Mouse (Mus musculus): ENCODE data around the gene Shisal1. TPM values are rescaled to one million over a fixed set of nuclear protein-coding genes. Genes with fewer than 3 reads are reported as not detected.

Shisal1 gene
- polyA plus RNA-seq, 1 experiment from 2014 or later: not detected

GRCm38 (mm10) chr15:84444181-84444580, 2.7 kb downstream of the Shisal1 start:
- no peaks in the 10 kb centered on the region for H3K36me3 ChIP-seq (ENCODE audit: inconsistent target)
- 52% methylated on average over 7 of the region's 7 CpGs for WGBS (ENCODE audit: missing documents)
- no peak overlapping the region for H3K4me3 ChIP-seq (ENCODE audit: inconsistent target)
- no peak overlapping the region for H3K27ac ChIP-seq
- H3K79me2 ChIP-seq (ENCODE audit: inconsistent target): no peaks in the 10 kb centered on the region

- Histone ChIP-seq H3K27ac (no peak overlapping the region), H3K36me3 (ENCODE audit: inconsistent target) (no peaks in the 10 kb centered on the region), H3K4me3 (ENCODE audit: inconsistent target) (no peak overlapping the region), H3K79me2 (ENCODE audit: inconsistent target) (no peaks in the 10 kb centered on the region)
- WGBS (ENCODE audit: missing documents): 92% methylated on average over 9 of the region's 10 CpGs
These were observed 3.3 kb downstream of the Shisal1 start for GRCm38 (mm10) chr15:84443631-84444030.

- H3K27ac ChIP-seq: no peak overlapping the region
- WGBS (ENCODE audit: missing documents): 83% methylated on average over 14 of the region's 14 CpGs
- no peaks in the 10 kb centered on the region for H3K79me2 ChIP-seq (ENCODE audit: inconsistent target)
- H3K36me3 ChIP-seq (ENCODE audit: inconsistent target): no peaks in the 10 kb centered on the region
- H3K4me3 ChIP-seq (ENCODE audit: inconsistent target): no peak overlapping the region
These were observed 5.1 kb downstream of the Shisal1 start for GRCm38 (mm10) chr15:84441682-84442315.

- H3K79me2 ChIP-seq (ENCODE audit: inconsistent target): no peaks in the 10 kb centered on the region
- H3K36me3 ChIP-seq (ENCODE audit: inconsistent target): no peaks in the 10 kb centered on the region
- WGBS (ENCODE audit: missing documents): 76% methylated on average over 3 of the region's 3 CpGs
- H3K4me3 ChIP-seq (ENCODE audit: inconsistent target): no peak overlapping the region
- no peak overlapping the region for H3K27ac ChIP-seq
These were observed 6.1 kb downstream of the Shisal1 start for GRCm38 (mm10) chr15:84440820-84441219.

GRCm38 (mm10) chr15:84433586-84434185, 13.2 kb downstream of the Shisal1 start:
- H3K27ac ChIP-seq: no peak overlapping the region
- H3K79me2 ChIP-seq (ENCODE audit: inconsistent target): no peaks in the 10 kb centered on the region
- H3K4me3 ChIP-seq (ENCODE audit: inconsistent target): no peak overlapping the region
- 94% methylated on average over 10 of the region's 10 CpGs for WGBS (ENCODE audit: missing documents)
- no peaks in the 10 kb centered on the region for H3K36me3 ChIP-seq (ENCODE audit: inconsistent target)

GRCm38 (mm10) chr15:84430482-84430881, 16.4 kb downstream of the Shisal1 start:
- WGBS (ENCODE audit: missing documents): 90% methylated on average over 5 of the region's 5 CpGs
- Histone ChIP-seq H3K4me3 (ENCODE audit: inconsistent target) (no peak overlapping the region), H3K79me2 (ENCODE audit: inconsistent target) (no peaks in the 10 kb centered on the region), H3K36me3 (ENCODE audit: inconsistent target) (no peaks in the 10 kb centered on the region), H3K27ac (no peak overlapping the region)

GRCm38 (mm10) chr15:84427624-84428023, 19.3 kb downstream of the Shisal1 start:
- Histone ChIP-seq H3K27ac (no peak overlapping the region), H3K79me2 (ENCODE audit: inconsistent target) (no peaks in the 10 kb centered on the region), H3K36me3 (ENCODE audit: inconsistent target) (no peaks in the 10 kb centered on the region), H3K4me3 (ENCODE audit: inconsistent target) (no peak overlapping the region)
- 97% methylated on average over 6 of the region's 6 CpGs for WGBS (ENCODE audit: missing documents)

- Histone ChIP-seq H3K79me2 (ENCODE audit: inconsistent target) (no peaks in the 10 kb centered on the region), H3K4me3 (ENCODE audit: inconsistent target) (no peak overlapping the region), H3K36me3 (ENCODE audit: inconsistent target) (no peaks in the 10 kb centered on the region), H3K27ac (no peak overlapping the region)
- 95% methylated on average over 5 of the region's 5 CpGs for WGBS (ENCODE audit: missing documents)
These were observed 21.2 kb downstream of the Shisal1 start for GRCm38 (mm10) chr15:84425733-84426132.

- Histone ChIP-seq H3K79me2 (ENCODE audit: inconsistent target) (no peaks in the 10 kb centered on the region), H3K27ac (no peak overlapping the region), H3K4me3 (ENCODE audit: inconsistent target) (no peak overlapping the region), H3K36me3 (ENCODE audit: inconsistent target) (no peaks in the 10 kb centered on the region)
- WGBS (ENCODE audit: missing documents): 89% methylated on average over 5 of the region's 5 CpGs
These were observed 23.1 kb downstream of the Shisal1 start for GRCm38 (mm10) chr15:84423781-84424180.

- no peak overlapping the region for H3K27ac ChIP-seq
- WGBS (ENCODE audit: missing documents): 91% methylated on average over 4 of the region's 4 CpGs
- no peak overlapping the region for H3K4me3 ChIP-seq (ENCODE audit: inconsistent target)
- H3K36me3 ChIP-seq (ENCODE audit: inconsistent target): no peaks in the 10 kb centered on the region
- no peaks in the 10 kb centered on the region for H3K79me2 ChIP-seq (ENCODE audit: inconsistent target)
These were observed 28.7 kb downstream of the Shisal1 start for GRCm38 (mm10) chr15:84418266-84418610.

- no peaks in the 10 kb centered on the region for H3K36me3 ChIP-seq (ENCODE audit: inconsistent target)
- H3K79me2 ChIP-seq (ENCODE audit: inconsistent target): no peaks in the 10 kb centered on the region
- 92% methylated on average over 13 of the region's 13 CpGs for WGBS (ENCODE audit: missing documents)
- H3K27ac ChIP-seq: no peak overlapping the region
- H3K4me3 ChIP-seq (ENCODE audit: inconsistent target): no peak overlapping the region
These were observed 29.2 kb downstream of the Shisal1 start for GRCm38 (mm10) chr15:84417592-84418265.

- Histone ChIP-seq H3K36me3 (ENCODE audit: inconsistent target) (no peaks in the 10 kb centered on the region), H3K79me2 (ENCODE audit: inconsistent target) (no peaks in the 10 kb centered on the region), H3K4me3 (ENCODE audit: inconsistent target) (no peak overlapping the region), H3K27ac (no peak overlapping the region)
- WGBS (ENCODE audit: missing documents): 91% methylated on average over 14 of the region's 14 CpGs
These were observed 29.9 kb downstream of the Shisal1 start for GRCm38 (mm10) chr15:84417017-84417416.

- Histone ChIP-seq H3K27ac (no peak overlapping the region), H3K79me2 (ENCODE audit: inconsistent target) (no peaks in the 10 kb centered on the region), H3K36me3 (ENCODE audit: inconsistent target) (no peaks in the 10 kb centered on the region), H3K4me3 (ENCODE audit: inconsistent target) (no peak overlapping the region)
- WGBS (ENCODE audit: missing documents): 92% methylated on average over 9 of the region's 9 CpGs
These were observed 32.7 kb downstream of the Shisal1 start for GRCm38 (mm10) chr15:84414040-84414848.

GRCm38 (mm10) chr15:84412409-84412808, 34.5 kb downstream of the Shisal1 start:
- 12% methylated on average over 6 of the region's 6 CpGs for WGBS (ENCODE audit: missing documents)

GRCm38 (mm10) chr15:84410052-84410451, 36.8 kb downstream of the Shisal1 start:
- H3K4me3 ChIP-seq (ENCODE audit: inconsistent target): no peak overlapping the region
- no peaks in the 10 kb centered on the region for H3K79me2 ChIP-seq (ENCODE audit: inconsistent target)
- no peak overlapping the region for H3K27ac ChIP-seq
- no peaks in the 10 kb centered on the region for H3K36me3 ChIP-seq (ENCODE audit: inconsistent target)
- 96% methylated on average over 8 of the region's 8 CpGs for WGBS (ENCODE audit: missing documents)

More at GRCm38 (mm10) chr15:84412409-84412808, 34.5 kb downstream of the Shisal1 start:
- Histone ChIP-seq H3K79me2 (ENCODE audit: inconsistent target) (no peaks in the 10 kb centered on the region), H3K4me3 (ENCODE audit: inconsistent target) (no peak overlapping the region), H3K36me3 (ENCODE audit: inconsistent target) (no peaks in the 10 kb centered on the region), H3K27ac (no peak overlapping the region)

Data from macrophage (primary cell).